Mouse (Mus musculus): ENCODE measurements around the gene Ovol3. TPM values are rescaled to one million over a fixed set of nuclear protein-coding genes. Genes with fewer than 3 reads are reported as not detected.
"Not testable (repeated sequence)": the region's sequence is repeated elsewhere in the genome, so short reads cannot be mapped to it uniquely, and the experiment has no call there.

Gene Ovol3
- total RNA-seq, 1 experiment from 2014 or later = not detected

- peak in 1 of 2 experiments; percentile 23; a peak in 2 of 4 replicates for ATAC-seq (replicated peaks in 1 of 2; ENCODE audit: insufficient read depth in 1 of 2, low FRiP score in 2 of 2, low TSS enrichment in 1 of 2, low read depth in 1 of 2, poor library complexity in 2 of 2, severe bottlenecking in 2 of 2)
These were observed 2.8 kb downstream of the Ovol3 start for GRCm38 (mm10) chr7:30232631-30233148.

GRCm38 (mm10) chr7:30231669-30232454 lies 3.7 kb downstream of the Ovol3 start, which contains the start of the genes Polr2i and Tbcb:
TSS of gene Polr2i (plus strand) at chr7:30231948.
TSS of gene Tbcb (minus strand) at chr7:30232272.
- ATAC-seq (replicated peaks in 1 of 2; ENCODE audit: insufficient read depth in 1 of 2, low FRiP score in 2 of 2, low TSS enrichment in 1 of 2, low read depth in 1 of 2, poor library complexity in 2 of 2, severe bottlenecking in 2 of 2) = peak; percentile 94 to 96

GRCm38 (mm10) chr7:30231328-30231668 lies 4.2 kb downstream of the Ovol3 start:
- no peak for ATAC-seq (replicated peaks in 1 of 2; ENCODE audit: insufficient read depth in 1 of 2, low FRiP score in 2 of 2, low TSS enrichment in 1 of 2, low read depth in 1 of 2, poor library complexity in 2 of 2, severe bottlenecking in 2 of 2)

GRCm38 (mm10) chr7:30224206-30224605 lies 11.3 kb downstream of the Ovol3 start:
- ATAC-seq (replicated peaks in 1 of 2; ENCODE audit: insufficient read depth in 1 of 2, low FRiP score in 2 of 2, low TSS enrichment in 1 of 2, low read depth in 1 of 2, poor library complexity in 2 of 2, severe bottlenecking in 2 of 2) = no peak

- ATAC-seq (replicated peaks in 1 of 2; ENCODE audit: insufficient read depth in 1 of 2, low FRiP score in 2 of 2, low TSS enrichment in 1 of 2, low read depth in 1 of 2, poor library complexity in 2 of 2, severe bottlenecking in 2 of 2) = no peak
These were observed 13.3 kb downstream of the Ovol3 start for GRCm38 (mm10) chr7:30222205-30222604.

- ATAC-seq (replicated peaks in 1 of 2; ENCODE audit: insufficient read depth in 1 of 2, low FRiP score in 2 of 2, low TSS enrichment in 1 of 2, low read depth in 1 of 2, poor library complexity in 2 of 2, severe bottlenecking in 2 of 2) = no peak
These were observed 14.1 kb downstream of the Ovol3 start for GRCm38 (mm10) chr7:30221433-30221832.

- ATAC-seq (replicated peaks in 1 of 2; ENCODE audit: insufficient read depth in 1 of 2, low FRiP score in 2 of 2, low TSS enrichment in 1 of 2, low read depth in 1 of 2, poor library complexity in 2 of 2, severe bottlenecking in 2 of 2) = peak; percentile 25 to 30; a peak in 2 of 4 replicates
These were observed 15.5 kb downstream of the Ovol3 start for GRCm38 (mm10) chr7:30220008-30220356.

- ATAC-seq (replicated peaks in 1 of 2; ENCODE audit: insufficient read depth in 1 of 2, low FRiP score in 2 of 2, low TSS enrichment in 1 of 2, low read depth in 1 of 2, poor library complexity in 2 of 2, severe bottlenecking in 2 of 2) = peak; percentile 63 to 80
These were observed 16.1 kb downstream of the Ovol3 start for GRCm38 (mm10) chr7:30219293-30220007.

- no peak for ATAC-seq (replicated peaks in 1 of 2; ENCODE audit: insufficient read depth in 1 of 2, low FRiP score in 2 of 2, low TSS enrichment in 1 of 2, low read depth in 1 of 2, poor library complexity in 2 of 2, severe bottlenecking in 2 of 2)
These were observed 18.2 kb downstream of the Ovol3 start for GRCm38 (mm10) chr7:30217277-30217676.

- ATAC-seq (replicated peaks in 1 of 2; ENCODE audit: insufficient read depth in 1 of 2, low FRiP score in 2 of 2, low TSS enrichment in 1 of 2, low read depth in 1 of 2, poor library complexity in 2 of 2, severe bottlenecking in 2 of 2) = peak; percentile 60 to 79
These were observed 18.8 kb downstream of the Ovol3 start for GRCm38 (mm10) chr7:30216723-30217151.

GRCm38 (mm10) chr7:30215875-30216274 lies 19.6 kb downstream of the Ovol3 start:
- no peak for ATAC-seq (replicated peaks in 1 of 2; ENCODE audit: insufficient read depth in 1 of 2, low FRiP score in 2 of 2, low TSS enrichment in 1 of 2, low read depth in 1 of 2, poor library complexity in 2 of 2, severe bottlenecking in 2 of 2)

- no peak for ATAC-seq (replicated peaks in 1 of 2; ENCODE audit: insufficient read depth in 1 of 2, low FRiP score in 2 of 2, low TSS enrichment in 1 of 2, low read depth in 1 of 2, poor library complexity in 2 of 2, severe bottlenecking in 2 of 2)
These were observed 21.6 kb downstream of the Ovol3 start for GRCm38 (mm10) chr7:30213881-30214280.

- ATAC-seq (replicated peaks in 1 of 2; ENCODE audit: insufficient read depth in 1 of 2, low FRiP score in 2 of 2, low TSS enrichment in 1 of 2, low read depth in 1 of 2, poor library complexity in 2 of 2, severe bottlenecking in 2 of 2) = no peak
These were observed 24.5 kb downstream of the Ovol3 start for GRCm38 (mm10) chr7:30211025-30211424.

- not testable (repeated sequence) for ATAC-seq (replicated peaks in 1 of 2; ENCODE audit: insufficient read depth in 1 of 2, low FRiP score in 2 of 2, low TSS enrichment in 1 of 2, low read depth in 1 of 2, poor library complexity in 2 of 2, severe bottlenecking in 2 of 2)
These were observed 29.2 kb downstream of the Ovol3 start for GRCm38 (mm10) chr7:30206364-30206763.

GRCm38 (mm10) chr7:30205383-30205782 lies 30.1 kb downstream of the Ovol3 start:
- ATAC-seq (replicated peaks in 1 of 2; ENCODE audit: insufficient read depth in 1 of 2, low FRiP score in 2 of 2, low TSS enrichment in 1 of 2, low read depth in 1 of 2, poor library complexity in 2 of 2, severe bottlenecking in 2 of 2) = peak; percentile 78 to 86; a peak in 3 of 4 replicates

GRCm38 (mm10) chr7:30204380-30204779 lies 31.1 kb downstream of the Ovol3 start:
- ATAC-seq (replicated peaks in 1 of 2; ENCODE audit: insufficient read depth in 1 of 2, low FRiP score in 2 of 2, low TSS enrichment in 1 of 2, low read depth in 1 of 2, poor library complexity in 2 of 2, severe bottlenecking in 2 of 2) = no peak

GRCm38 (mm10) chr7:30202895-30203690 lies 32.4 kb downstream of the Ovol3 start:
- no peak for ATAC-seq (replicated peaks in 1 of 2; ENCODE audit: insufficient read depth in 1 of 2, low FRiP score in 2 of 2, low TSS enrichment in 1 of 2, low read depth in 1 of 2, poor library complexity in 2 of 2, severe bottlenecking in 2 of 2)
